Mouse (Mus musculus): Measurements from ENCODE around the gene Vsir.

The Vsir gene

GRCm38 (mm10) chr10:60390177-60390903, 43.7 kb downstream of the Vsir start:
- DNase-seq = no peak

- no peak for DNase-seq
Observed at GRCm38 (mm10) chr10:60390904-60391420, 44.3 kb downstream of the Vsir start.

GRCm38 (mm10) chr10:60391661-60392060, 45.0 kb downstream of the Vsir start:
- no peak for DNase-seq

GRCm38 (mm10) chr10:60394936-60395335, 48.3 kb downstream of the Vsir start:
- DNase-seq = no peak

GRCm38 (mm10) chr10:60395605-60396004, 49.0 kb downstream of the Vsir start:
- DNase-seq = no peak

- no peak for DNase-seq
Observed at GRCm38 (mm10) chr10:60398051-60398814, 51.6 kb downstream of the Vsir start.

- DNase-seq = no peak
Observed at GRCm38 (mm10) chr10:60399449-60399848, 52.8 kb downstream of the Vsir start, which contains the start of gene Gm17455. Gene Gm17455, plus strand, starts transcription at chr10:60399726.

GRCm38 (mm10) chr10:60400507-60401295, 54.0 kb downstream of the Vsir start:
- DNase-seq = no peak

- peak; percentile 61 for DNase-seq
Observed at GRCm38 (mm10) chr10:60405460-60406177, 59.0 kb downstream of the Vsir start.

- DNase-seq = peak; percentile 39
Observed at GRCm38 (mm10) chr10:60407831-60408230, 61.2 kb downstream of the Vsir start.

GRCm38 (mm10) chr10:60411794-60412193, 65.1 kb downstream of the Vsir start:
- DNase-seq = no peak

GRCm38 (mm10) chr10:60413756-60414155, 67.1 kb downstream of the Vsir start:
- no peak for DNase-seq

GRCm38 (mm10) chr10:60417041-60417440, 70.4 kb downstream of the Vsir start:
- no peak for DNase-seq

- peak; percentile 28 for DNase-seq
Observed at GRCm38 (mm10) chr10:60418137-60418536, 71.5 kb downstream of the Vsir start.

GRCm38 (mm10) chr10:60419624-60420023, 73.0 kb downstream of the Vsir start:
- DNase-seq = no peak

All from layer of hippocampus, adult 9-11 months (tissue).